Mouse (Mus musculus) lung, embryonic 15.5 days (tissue): ENCODE data around the gene Crlf1. TPM values are rescaled to one million over a fixed set of nuclear protein-coding genes. Genes with fewer than 3 reads are reported as not detected.

ENCODE experiments used
- ATAC-seq: fragments of 200-750 bp; cut with Nextera tagmentation; 2 replicates; pipeline ENCODE4 v1.8.0; 2017; ENCODE audit warnings: moderate number of reproducible peaks, borderline replicate concordance; ENCODE audit not compliant: low FRiP score, low TSS enrichment; ENCODE audit errors: extremely low read depth
- H3K27ac ChIP-seq: fragments of 300-500 bp; sonication (generic); 2 replicates; pipeline ENCODE4 v1.5.1; 2015; ENCODE audit warnings: moderate library complexity, mild to moderate bottlenecking, inconsistent platforms
- H3K27me3 ChIP-seq: fragments of 300-500 bp; sonication (generic); 2 replicates; pipeline ENCODE4 v1.6.1; 2015; ENCODE audit warnings: inconsistent platforms
- H3K36me3 ChIP-seq: fragments of 300-500 bp; sonication (generic); 2 replicates; pipeline ENCODE4 v1.6.1; 2015; ENCODE audit warnings: inconsistent platforms
- H3K4me1 ChIP-seq: fragments of 300-500 bp; sonication (generic); 2 replicates; pipeline ENCODE4 v1.6.1; 2015; ENCODE audit warnings: inconsistent platforms
- H3K4me2 ChIP-seq: fragments of 300-500 bp; sonication (generic); 2 replicates; pipeline ENCODE4 v1.6.1; 2015; ENCODE audit warnings: inconsistent platforms, mild to moderate bottlenecking, moderate library complexity
- H3K4me3 ChIP-seq: fragments of 300-500 bp; sonication (generic); 2 replicates; pipeline ENCODE4 v1.5.1; 2015; ENCODE audit warnings: mild to moderate bottlenecking, inconsistent platforms
- H3K9ac ChIP-seq: fragments of 300-500 bp; sonication (generic); 2 replicates; pipeline ENCODE4 v1.6.1; 2015; ENCODE audit warnings: inconsistent platforms
- H3K9me3 ChIP-seq: fragments of 300-500 bp; sonication (generic); 2 replicates; pipeline ENCODE4 v1.6.1; 2016; ENCODE audit warnings: inconsistent platforms
- WGBS: fragments of 180-500 bp; shearing (Covaris S2); methylation state at CpG from one replicate; pipeline ENCODE4 v1.1.7; 2015; 5-methylcytosine and 5-hydroxymethylcytosine counted together
- polyA plus RNA-seq: library from polyadenylated mRNA; unstranded; fragments of >200 nt; fragmentation: Nextera tagmentation; extraction: Ambion mirVana; gene quantifications from 2 replicates; pipeline ENCODE4 v1.2.1, GENCODE M21; 2015

The Crlf1 gene
- polyA plus RNA-seq, 1 experiment from 2014 or later = 186 TPM

GRCm38 (mm10) chr8:70489576-70489975 is 3.4 kb upstream of the Crlf1 start:
- Histone ChIP-seq H3K4me3 (peak overlapping the region; percentile 32), H3K9me3 (no peaks in the 10 kb centered on the region), H3K27me3 (peaks cover 98% of the 10 kb centered on the region), H3K27ac (peak overlapping the region; percentile 97), H3K36me3 (no peaks in the 10 kb centered on the region), H3K9ac (peak overlapping the region; percentile 33), H3K4me1 (peaks cover 71% of the 10 kb centered on the region), H3K4me2 (peak overlapping the region; percentile 82)
- WGBS = under 1% methylated on average over 35 of the region's 41 CpGs
- ATAC-seq = no peak

- peak overlapping the region; percentile 54; the same call in 1 of the 2 replicates for H3K4me3 ChIP-seq
- no peaks in the 10 kb centered on the region for H3K36me3 ChIP-seq
- H3K9me3 ChIP-seq = no peaks in the 10 kb centered on the region
- 14% methylated on average over 10 of the region's 10 CpGs for WGBS
- H3K4me1 ChIP-seq = peaks cover 74% of the 10 kb centered on the region
- peaks cover 98% of the 10 kb centered on the region for H3K27me3 ChIP-seq
- H3K4me2 ChIP-seq = peak overlapping the region; percentile 82
- ATAC-seq = no peak
- H3K27ac ChIP-seq = peak overlapping the region; percentile 97
- H3K9ac ChIP-seq = peak overlapping the region; percentile 33; the same call in 1 of the 2 replicates
Observed at GRCm38 (mm10) chr8:70490061-70490879, 2.7 kb upstream of the Crlf1 start.

- 5% methylated on average over 20 of the region's 20 CpGs for whole genome bisulfite sequencing
Observed at GRCm38 (mm10) chr8:70490880-70491495, 2.0 kb upstream of the Crlf1 start.

GRCm38 (mm10) chr8:70493692-70494415 is 896 bp downstream of the Crlf1 start:
- no peaks in the 10 kb centered on the region for H3K36me3 ChIP-seq
- H3K4me1 ChIP-seq = peaks cover 59% of the 10 kb centered on the region
- peaks cover 97% of the 10 kb centered on the region for H3K27me3 ChIP-seq
- peak overlapping the region; percentile 54 for H3K4me3 ChIP-seq
- no peak for ATAC-seq
- H3K9ac ChIP-seq = peak overlapping the region; percentile 63
- peak overlapping the region; percentile 82 for H3K4me2 ChIP-seq
- WGBS = under 1% methylated on average over 44 of the region's 47 CpGs
- H3K27ac ChIP-seq = peak overlapping the region; percentile 97
- no peaks in the 10 kb centered on the region for H3K9me3 ChIP-seq

More at GRCm38 (mm10) chr8:70490880-70491495, 2.0 kb upstream of the Crlf1 start:
- H3K36me3 ChIP-seq = no peaks in the 10 kb centered on the region
- peak overlapping the region; percentile 97 for H3K27ac ChIP-seq
- peak overlapping the region; percentile 54; the same call in 1 of the 2 replicates for H3K4me3 ChIP-seq
- peaks cover 81% of the 10 kb centered on the region for H3K4me1 ChIP-seq
- no peaks in the 10 kb centered on the region for H3K9me3 ChIP-seq
- H3K4me2 ChIP-seq = peak overlapping the region; percentile 82
- no peak for ATAC-seq
- no peak overlapping the region for H3K9ac ChIP-seq
- H3K27me3 ChIP-seq = peaks cover 98% of the 10 kb centered on the region

GRCm38 (mm10) chr8:70494416-70494945 is 1.5 kb downstream of the Crlf1 start:
- Histone ChIP-seq H3K4me2 (peak overlapping the region; percentile 82), H3K9ac (peak overlapping the region; percentile 41), H3K27me3 (peaks cover 95% of the 10 kb centered on the region), H3K9me3 (no peaks in the 10 kb centered on the region), H3K4me1 (peaks cover 53% of the 10 kb centered on the region), H3K36me3 (no peaks in the 10 kb centered on the region), H3K27ac (0 out of 2 replicates have a peak overlapping the region, but pooled peaks have one; percentile 21), H3K4me3 (peak overlapping the region; percentile 54)
- ATAC-seq = no peak
- 1% methylated on average over 27 of the region's 28 CpGs for WGBS

- no peak for ATAC-seq
- Histone ChIP-seq H3K4me2 (peak overlapping the region; percentile 82), H3K9me3 (no peaks in the 10 kb centered on the region), H3K27ac (no peak overlapping the region), H3K4me1 (peaks cover 50% of the 10 kb centered on the region), H3K4me3 (peak overlapping the region; percentile 54), H3K27me3 (peaks cover 93% of the 10 kb centered on the region), H3K9ac (peak overlapping the region; percentile 41), H3K36me3 (no peaks in the 10 kb centered on the region)
- WGBS = 5% methylated on average over 21 of the region's 21 CpGs
Observed at GRCm38 (mm10) chr8:70495001-70495770, 2.2 kb downstream of the Crlf1 start.

GRCm38 (mm10) chr8:70495771-70496062 is 2.8 kb downstream of the Crlf1 start:
- Histone ChIP-seq H3K27ac (no peak overlapping the region), H3K36me3 (no peaks in the 10 kb centered on the region), H3K4me3 (peak overlapping the region; percentile 54), H3K9ac (peak overlapping the region; percentile 41; the same call in 1 of the 2 replicates), H3K4me2 (peak overlapping the region; percentile 82), H3K9me3 (no peaks in the 10 kb centered on the region), H3K27me3 (peaks cover 93% of the 10 kb centered on the region), H3K4me1 (peaks cover 50% of the 10 kb centered on the region)
- 12% methylated on average over 12 of the region's 12 CpGs for WGBS
- ATAC-seq = no peak

GRCm38 (mm10) chr8:70500386-70501301 is 7.7 kb downstream of the Crlf1 start:
- Histone ChIP-seq H3K27ac (no peak overlapping the region), H3K4me3 (0 out of 2 replicates have a peak overlapping the region, but pooled peaks have one; percentile 6), H3K36me3 (no peaks in the 10 kb centered on the region), H3K27me3 (peaks cover 66% of the 10 kb centered on the region), H3K4me2 (peak overlapping the region; percentile 33), H3K9ac (no peak overlapping the region), H3K4me1 (peaks cover 59% of the 10 kb centered on the region), H3K9me3 (no peaks in the 10 kb centered on the region)
- ATAC-seq = no peak
- 8% methylated on average over 39 of the region's 39 CpGs for WGBS

GRCm38 (mm10) chr8:70501820-70502529 is 9.0 kb downstream of the Crlf1 start:
- Histone ChIP-seq H3K27ac (no peak overlapping the region), H3K4me2 (no peak overlapping the region), H3K4me1 (peaks cover 63% of the 10 kb centered on the region), H3K9me3 (no peaks in the 10 kb centered on the region), H3K4me3 (no peak overlapping the region), H3K9ac (no peak overlapping the region), H3K36me3 (peaks cover 3% of the 10 kb centered on the region; the same call in 1 of the 2 replicates), H3K27me3 (peaks cover 53% of the 10 kb centered on the region)
- WGBS = 18% methylated on average over 23 of the region's 23 CpGs
- no peak for ATAC-seq

GRCm38 (mm10) chr8:70502540-70502939 is 9.6 kb downstream of the Crlf1 start:
- H3K4me1 ChIP-seq = peaks cover 67% of the 10 kb centered on the region
- no peak overlapping the region; the same call in 1 of the 2 replicates for H3K27ac ChIP-seq
- no peaks in the 10 kb centered on the region for H3K9me3 ChIP-seq
- 39% methylated on average over 12 of the region's 12 CpGs for WGBS
- H3K4me3 ChIP-seq = no peak overlapping the region
- H3K36me3 ChIP-seq = peaks cover 8% of the 10 kb centered on the region
- no peak overlapping the region for H3K9ac ChIP-seq
- H3K4me2 ChIP-seq = no peak overlapping the region
- peaks cover 47% of the 10 kb centered on the region for H3K27me3 ChIP-seq
- no peak for ATAC-seq
